Mouse (Mus musculus): ENCODE data around the gene Trim14. TPM values are rescaled to one million over a fixed set of nuclear protein-coding genes. Genes with fewer than 3 reads are reported as not detected.

Trim14 gene
- polyA plus RNA-seq, 1 experiment from 2014 or later, result 0.85 TPM

GRCm38 (mm10) chr4:46565393-46565955 lies 29.5 kb upstream of the Trim14 start:
- Histone ChIP-seq H3K9me3 (ENCODE audit: control insufficient read depth, low read length) (no peaks in the 10 kb centered on the region), H3K27me3 (replicated peaks; ENCODE audit: control insufficient read depth, insufficient read depth, low read length) (no peaks in the 10 kb centered on the region), H3K27ac (ENCODE audit: low read depth, low read length) (no peak overlapping the region), H3K36me3 (ENCODE audit: control insufficient read depth, insufficient read depth, low read length) (no peaks in the 10 kb centered on the region), H3K4me1 (ENCODE audit: control insufficient read depth, insufficient read depth, low read depth, low read length) (no peaks in the 10 kb centered on the region), H3K4me2 (ENCODE audit: low read length) (no peak overlapping the region), H3K9ac (ENCODE audit: low read depth, low read length) (no peak overlapping the region), H3K4me3 (ENCODE audit: low read length) (no peak overlapping the region)
- ATAC-seq, result no peak
- WGBS, result 88% methylated on average over 4 of the region's 4 CpGs

GRCm38 (mm10) chr4:46564247-46564646 lies 28.3 kb upstream of the Trim14 start:
- Histone ChIP-seq H3K4me2 (ENCODE audit: low read length) (no peak overlapping the region), H3K27ac (ENCODE audit: low read depth, low read length) (no peak overlapping the region), H3K27me3 (replicated peaks; ENCODE audit: control insufficient read depth, insufficient read depth, low read length) (no peaks in the 10 kb centered on the region), H3K9ac (ENCODE audit: low read depth, low read length) (no peak overlapping the region), H3K4me1 (ENCODE audit: control insufficient read depth, insufficient read depth, low read depth, low read length) (no peaks in the 10 kb centered on the region), H3K36me3 (ENCODE audit: control insufficient read depth, insufficient read depth, low read length) (no peaks in the 10 kb centered on the region), H3K9me3 (ENCODE audit: control insufficient read depth, low read length) (no peaks in the 10 kb centered on the region), H3K4me3 (ENCODE audit: low read length) (no peak overlapping the region)
- ATAC-seq, result no peak
- 94% methylated on average over 4 of the region's 4 CpGs for WGBS

- 63% methylated on average over 10 of the region's 10 CpGs for WGBS
- H3K4me1 ChIP-seq (ENCODE audit: control insufficient read depth, insufficient read depth, low read depth, low read length), result no peaks in the 10 kb centered on the region
Measured at GRCm38 (mm10) chr4:46563847-46564246, 27.9 kb upstream of the Trim14 start.

GRCm38 (mm10) chr4:46562841-46563240 lies 26.9 kb upstream of the Trim14 start:
- Histone ChIP-seq H3K9me3 (ENCODE audit: control insufficient read depth, low read length) (no peaks in the 10 kb centered on the region), H3K27ac (ENCODE audit: low read depth, low read length) (no peak overlapping the region), H3K4me3 (ENCODE audit: low read length) (no peak overlapping the region), H3K4me2 (ENCODE audit: low read length) (no peak overlapping the region), H3K36me3 (ENCODE audit: control insufficient read depth, insufficient read depth, low read length) (no peaks in the 10 kb centered on the region), H3K9ac (ENCODE audit: low read depth, low read length) (no peak overlapping the region), H3K27me3 (replicated peaks; ENCODE audit: control insufficient read depth, insufficient read depth, low read length) (no peaks in the 10 kb centered on the region), H3K4me1 (ENCODE audit: control insufficient read depth, insufficient read depth, low read depth, low read length) (no peaks in the 10 kb centered on the region)
- ATAC-seq, result no peak
- WGBS, result 96% methylated on average over 14 of the region's 14 CpGs

More at GRCm38 (mm10) chr4:46563847-46564246, 27.9 kb upstream of the Trim14 start:
- Histone ChIP-seq H3K9me3 (ENCODE audit: control insufficient read depth, low read length) (no peaks in the 10 kb centered on the region), H3K27me3 (replicated peaks; ENCODE audit: control insufficient read depth, insufficient read depth, low read length) (no peaks in the 10 kb centered on the region), H3K36me3 (ENCODE audit: control insufficient read depth, insufficient read depth, low read length) (no peaks in the 10 kb centered on the region), H3K27ac (ENCODE audit: low read depth, low read length) (no peak overlapping the region), H3K4me2 (ENCODE audit: low read length) (no peak overlapping the region), H3K4me3 (ENCODE audit: low read length) (no peak overlapping the region), H3K9ac (ENCODE audit: low read depth, low read length) (no peak overlapping the region)
- no peak for ATAC-seq

GRCm38 (mm10) chr4:46562037-46562436 lies 26.1 kb upstream of the Trim14 start:
- Histone ChIP-seq H3K4me1 (ENCODE audit: control insufficient read depth, insufficient read depth, low read depth, low read length) (no peaks in the 10 kb centered on the region), H3K9me3 (ENCODE audit: control insufficient read depth, low read length) (no peaks in the 10 kb centered on the region), H3K9ac (ENCODE audit: low read depth, low read length) (no peak overlapping the region), H3K27ac (ENCODE audit: low read depth, low read length) (no peak overlapping the region), H3K4me3 (ENCODE audit: low read length) (no peak overlapping the region), H3K4me2 (ENCODE audit: low read length) (no peak overlapping the region), H3K36me3 (ENCODE audit: control insufficient read depth, insufficient read depth, low read length) (no peaks in the 10 kb centered on the region), H3K27me3 (replicated peaks; ENCODE audit: control insufficient read depth, insufficient read depth, low read length) (no peaks in the 10 kb centered on the region)
- WGBS, result 79% methylated on average over 5 of the region's 5 CpGs
- no peak for ATAC-seq

GRCm38 (mm10) chr4:46560069-46560705 lies 24.2 kb upstream of the Trim14 start:
- ATAC-seq, result no peak
- 80% methylated on average over 14 of the region's 14 CpGs for WGBS
- H3K4me3 ChIP-seq (ENCODE audit: low read length), result no peak overlapping the region
- no peaks in the 10 kb centered on the region for H3K9me3 ChIP-seq (ENCODE audit: control insufficient read depth, low read length)
- no peaks in the 10 kb centered on the region for H3K36me3 ChIP-seq (ENCODE audit: control insufficient read depth, insufficient read depth, low read length)
- no peaks in the 10 kb centered on the region for H3K4me1 ChIP-seq (ENCODE audit: control insufficient read depth, insufficient read depth, low read depth, low read length)
- H3K27ac ChIP-seq (ENCODE audit: low read depth, low read length), result no peak overlapping the region
- H3K4me2 ChIP-seq (ENCODE audit: low read length), result no peak overlapping the region
- no peaks in the 10 kb centered on the region for H3K27me3 ChIP-seq (replicated peaks; ENCODE audit: control insufficient read depth, insufficient read depth, low read length)
- no peak overlapping the region for H3K9ac ChIP-seq (ENCODE audit: low read depth, low read length)

- no peak overlapping the region for H3K4me3 ChIP-seq (ENCODE audit: low read length)
- no peaks in the 10 kb centered on the region for H3K4me1 ChIP-seq (ENCODE audit: control insufficient read depth, insufficient read depth, low read depth, low read length)
- H3K9ac ChIP-seq (ENCODE audit: low read depth, low read length), result no peak overlapping the region
- no peak overlapping the region for H3K27ac ChIP-seq (ENCODE audit: low read depth, low read length)
- no peaks in the 10 kb centered on the region for H3K9me3 ChIP-seq (ENCODE audit: control insufficient read depth, low read length)
- no peak for ATAC-seq
- no peaks in the 10 kb centered on the region for H3K36me3 ChIP-seq (ENCODE audit: control insufficient read depth, insufficient read depth, low read length)
- WGBS, result 74% methylated on average over 22 of the region's 22 CpGs
- H3K4me2 ChIP-seq (ENCODE audit: low read length), result no peak overlapping the region
- no peaks in the 10 kb centered on the region for H3K27me3 ChIP-seq (replicated peaks; ENCODE audit: control insufficient read depth, insufficient read depth, low read length)
Measured at GRCm38 (mm10) chr4:46558672-46559667, 23.0 kb upstream of the Trim14 start.

- Histone ChIP-seq H3K4me2 (ENCODE audit: low read length) (no peak overlapping the region), H3K36me3 (ENCODE audit: control insufficient read depth, insufficient read depth, low read length) (no peaks in the 10 kb centered on the region), H3K27me3 (replicated peaks; ENCODE audit: control insufficient read depth, insufficient read depth, low read length) (no peaks in the 10 kb centered on the region), H3K4me1 (ENCODE audit: control insufficient read depth, insufficient read depth, low read depth, low read length) (no peaks in the 10 kb centered on the region), H3K27ac (ENCODE audit: low read depth, low read length) (no peak overlapping the region), H3K4me3 (ENCODE audit: low read length) (no peak overlapping the region), H3K9ac (ENCODE audit: low read depth, low read length) (no peak overlapping the region), H3K9me3 (ENCODE audit: control insufficient read depth, low read length) (no peaks in the 10 kb centered on the region)
- no peak for ATAC-seq
- WGBS, result 88% methylated on average over 3 of the region's 3 CpGs
Measured at GRCm38 (mm10) chr4:46556933-46557332, 21.0 kb upstream of the Trim14 start.

- Histone ChIP-seq H3K27ac (ENCODE audit: low read depth, low read length) (no peak overlapping the region), H3K4me3 (ENCODE audit: low read length) (no peak overlapping the region), H3K4me1 (ENCODE audit: control insufficient read depth, insufficient read depth, low read depth, low read length) (no peaks in the 10 kb centered on the region), H3K27me3 (replicated peaks; ENCODE audit: control insufficient read depth, insufficient read depth, low read length) (no peaks in the 10 kb centered on the region), H3K9me3 (ENCODE audit: control insufficient read depth, low read length) (no peaks in the 10 kb centered on the region), H3K4me2 (ENCODE audit: low read length) (no peak overlapping the region), H3K9ac (ENCODE audit: low read depth, low read length) (no peak overlapping the region; the same call in 1 of the 2 replicates), H3K36me3 (ENCODE audit: control insufficient read depth, insufficient read depth, low read length) (no peaks in the 10 kb centered on the region)
- 78% methylated on average over 9 of the region's 9 CpGs for WGBS
- no peak for ATAC-seq
Measured at GRCm38 (mm10) chr4:46555762-46556161, 19.8 kb upstream of the Trim14 start.

All from hindbrain, embryonic 16.5 days (tissue).